Mouse (Mus musculus) MN1 (cell line): ENCODE measurements around the gene Ccndbp1.
"Not testable (repeated sequence)": the region's sequence is repeated elsewhere in the genome, so short reads cannot be mapped to it uniquely, and the experiment has no call there.

Source experiments
- DNase-seq: peaks from one replicate; pipeline ENCODE4 v3.0.0-alpha.2; 2016; ENCODE audit warnings: low spot score

Gene Ccndbp1

GRCm38 (mm10) chr2:121003586-121003985 lies 4.6 kb upstream of the Ccndbp1 start:
- DNase-seq = no peak

DNA sequence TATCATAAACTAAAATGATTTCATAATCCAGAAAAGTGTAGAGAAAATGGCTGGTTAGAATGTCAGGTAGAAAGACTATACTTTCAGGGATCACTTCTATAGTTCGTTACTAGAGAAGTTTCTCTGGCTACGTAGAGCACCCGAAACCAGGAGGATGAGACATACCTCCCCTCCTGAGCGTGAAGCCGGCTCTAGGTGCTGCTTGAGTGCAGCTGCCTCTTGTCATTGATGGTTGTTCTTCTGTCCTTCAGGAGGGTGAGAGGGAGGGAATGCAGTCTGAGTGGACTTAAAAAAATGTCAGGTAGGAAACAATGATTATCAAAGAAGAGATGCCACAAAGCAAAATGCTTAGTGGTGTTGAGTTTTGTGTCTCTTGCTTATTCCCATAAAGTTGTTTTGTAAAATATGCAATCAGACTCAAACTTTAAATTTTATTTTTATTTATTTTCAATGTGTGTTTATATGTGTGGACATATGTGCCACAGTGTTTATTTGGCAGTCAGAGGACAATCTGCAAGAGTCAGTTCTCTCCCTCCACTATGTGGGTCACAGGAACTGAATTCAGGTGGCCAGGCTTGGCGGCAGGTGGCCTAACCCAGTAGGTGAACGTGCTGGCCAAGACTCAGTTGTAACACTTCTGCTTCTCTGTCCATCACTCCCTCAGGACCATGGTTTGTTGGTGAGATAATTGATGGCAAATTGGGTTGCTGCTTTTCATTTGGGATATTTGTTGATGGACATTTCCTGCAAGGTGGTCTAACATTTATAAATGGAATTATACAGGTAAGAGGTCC lies 4.0 kb upstream of the Ccndbp1 start:
- DNase-seq = no peak

DNA sequence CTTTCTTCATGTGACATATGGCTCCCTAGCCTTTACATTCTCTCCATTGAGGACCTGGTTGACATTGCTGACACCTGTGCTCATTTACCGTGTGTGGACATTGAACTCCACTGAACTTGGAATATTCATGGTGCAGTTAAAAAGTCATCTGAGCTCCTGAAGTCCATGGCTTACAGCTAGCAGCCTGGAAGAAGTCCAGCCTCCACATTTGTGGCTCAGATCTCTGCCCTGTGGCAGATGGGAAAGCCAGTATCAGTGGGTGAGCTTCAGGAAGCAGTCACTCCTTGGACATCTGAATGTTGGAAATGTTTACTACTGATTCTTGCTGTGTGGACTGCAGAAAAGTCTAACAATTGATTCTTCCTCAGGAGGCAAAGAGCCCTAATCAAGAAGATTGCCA lies 1.2 kb upstream of the Ccndbp1 start:
- DNase-seq = no peak

GRCm38 (mm10) chr2:121008664-121009007 lies 433 bp downstream of the Ccndbp1 start:
- no peak for DNase-seq

DNA sequence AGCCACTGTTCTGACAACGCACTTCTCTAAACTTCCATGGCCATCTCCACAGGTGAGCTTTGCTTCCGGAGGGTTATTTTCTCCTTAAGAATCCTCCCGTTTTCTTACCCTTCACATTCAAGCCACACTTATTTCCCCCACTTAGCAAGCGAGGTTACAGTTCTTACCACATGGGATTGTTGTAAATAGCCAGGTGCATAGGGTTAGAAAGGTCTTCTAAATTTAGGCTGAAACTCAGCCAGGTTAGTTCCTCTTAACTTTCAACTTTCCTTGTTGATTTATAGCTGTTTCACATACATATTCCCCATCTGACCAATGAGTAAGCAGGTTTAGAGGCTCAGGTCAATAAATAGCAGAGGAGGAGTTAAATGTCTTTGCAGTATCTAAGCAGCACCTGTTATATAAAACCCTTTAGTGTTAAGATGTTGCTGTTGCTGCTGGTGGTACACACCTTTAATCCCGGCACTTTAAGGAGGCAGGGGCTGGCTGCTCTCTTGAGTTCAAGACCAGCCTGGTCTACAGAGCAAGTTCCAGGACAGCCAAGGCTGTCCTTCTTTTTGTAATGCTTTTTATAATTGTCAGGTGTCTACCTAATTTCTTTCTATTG lies 971 bp downstream of the Ccndbp1 start:
- no peak for DNase-seq

- DNase-seq = no peak
Measured at GRCm38 (mm10) chr2:121012676-121013075, 4.5 kb downstream of the Ccndbp1 start.

DNA sequence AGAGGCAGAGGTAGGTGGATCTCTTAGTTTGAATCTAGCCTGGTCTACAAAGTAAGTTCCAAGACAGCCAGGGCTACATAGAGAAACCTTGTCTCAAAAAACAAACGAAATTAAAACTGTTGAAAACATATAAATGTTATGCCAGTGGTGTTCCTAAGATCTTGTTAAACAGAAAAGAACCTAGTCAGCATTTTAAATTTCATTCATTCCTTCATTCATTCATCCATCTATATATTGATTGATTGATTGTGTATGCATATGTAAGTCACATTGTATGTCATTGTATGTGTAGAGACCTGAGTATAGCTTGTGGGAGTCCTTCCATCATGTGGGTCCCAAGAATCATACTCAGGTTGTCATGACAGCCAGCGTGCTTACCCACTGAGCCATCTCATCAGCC lies 7.3 kb downstream of the Ccndbp1 start:
- DNase-seq = no peak

DNA sequence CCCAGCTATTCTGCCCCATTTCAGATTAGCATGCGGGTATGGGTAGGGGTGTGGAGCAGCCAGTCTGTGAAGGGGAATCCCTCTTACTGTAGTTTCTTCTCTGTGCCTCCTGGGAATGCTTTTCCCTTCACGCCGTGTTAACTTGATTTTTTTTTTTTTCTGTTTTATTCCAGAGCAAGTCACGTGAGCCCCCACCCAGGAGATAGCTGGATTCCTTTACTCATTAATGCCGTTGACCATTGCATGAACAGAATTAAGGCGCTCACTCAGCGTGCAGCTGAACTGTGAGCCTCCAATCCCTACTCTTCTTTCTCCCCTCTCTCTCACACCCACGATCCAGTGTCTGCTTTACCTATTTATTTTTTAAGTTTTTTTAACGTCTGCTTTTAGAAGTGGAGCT lies 8.0 kb downstream of the Ccndbp1 start:
- DNase-seq = no peak

DNA sequence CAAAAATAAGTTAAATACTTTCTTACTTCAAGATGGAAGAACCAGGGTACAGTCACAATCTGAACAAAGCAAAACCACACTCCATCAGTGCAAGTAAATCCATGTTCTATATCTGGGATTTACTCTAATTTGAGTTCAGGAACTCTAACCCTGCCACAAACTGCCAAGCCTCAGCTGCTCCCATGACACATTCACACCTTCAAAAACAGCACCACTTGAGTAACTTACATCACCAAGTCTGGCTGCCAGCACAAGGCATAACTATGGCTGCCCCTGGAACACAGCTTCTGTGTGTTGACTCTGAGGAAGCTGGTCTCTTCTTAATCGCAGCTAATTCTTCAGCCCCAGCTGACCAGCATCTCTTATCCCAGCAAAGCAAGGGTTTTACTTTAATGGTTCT lies 8.9 kb downstream of the Ccndbp1 start:
- DNase-seq = no peak

GRCm38 (mm10) chr2:121022918-121023317 lies 14.7 kb downstream of the Ccndbp1 start:
- no peak for DNase-seq

DNA sequence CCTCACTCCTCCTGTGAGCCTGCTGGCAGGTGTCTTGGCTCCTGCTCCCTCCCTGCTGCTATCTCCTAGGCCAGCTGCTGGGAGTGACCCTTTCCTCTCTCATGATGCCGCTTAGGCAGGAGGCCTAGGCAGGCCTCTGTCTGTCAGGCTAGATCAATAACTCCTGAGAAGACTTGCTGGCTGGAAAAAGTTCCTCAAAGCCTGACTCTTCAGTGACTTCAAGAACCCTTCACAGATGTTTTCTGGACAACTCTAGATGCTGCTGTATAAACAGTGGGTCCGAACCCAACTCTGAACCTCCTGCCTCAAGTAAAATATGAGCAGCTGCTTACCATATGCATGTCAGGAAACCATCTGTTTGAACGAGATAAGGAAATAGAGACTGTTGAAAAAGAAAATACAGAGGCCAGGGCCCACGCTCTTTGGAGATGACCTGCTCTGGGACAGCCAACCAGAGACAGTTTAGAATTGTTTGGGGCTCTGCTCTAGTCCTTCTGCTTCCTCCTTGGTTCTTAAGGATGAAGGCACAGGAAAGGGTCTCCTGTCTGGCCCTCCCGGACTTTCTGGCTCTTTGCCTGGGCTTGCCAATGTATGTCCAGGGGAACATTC lies 28.6 kb downstream of the Ccndbp1 start, which contains the start of gene Epb42:
Epb42 (minus strand) TSS at position 340 of the 609 bp plus-strand sequence.
- no peak for DNase-seq

DNA sequence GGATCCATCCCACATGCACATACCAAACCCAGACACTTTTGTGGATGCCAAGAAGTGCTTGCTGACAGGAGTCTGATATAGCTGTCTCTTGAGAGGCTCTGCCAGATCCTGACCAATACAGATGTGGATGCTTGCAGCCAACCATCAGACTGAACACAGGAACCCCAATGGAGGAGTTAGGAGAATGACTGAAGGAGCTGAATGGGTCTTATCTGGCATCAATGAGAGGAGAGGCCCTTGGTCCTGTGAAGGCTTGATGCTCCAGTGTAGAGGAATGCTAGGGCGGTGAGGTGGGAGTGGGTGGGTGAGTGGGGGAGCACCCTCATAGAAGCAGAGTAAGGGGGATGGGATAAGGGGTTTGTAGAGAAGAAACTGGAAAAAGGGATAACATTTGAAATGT lies 30.6 kb downstream of the Ccndbp1 start:
- not testable (repeated sequence) for DNase-seq

DNA sequence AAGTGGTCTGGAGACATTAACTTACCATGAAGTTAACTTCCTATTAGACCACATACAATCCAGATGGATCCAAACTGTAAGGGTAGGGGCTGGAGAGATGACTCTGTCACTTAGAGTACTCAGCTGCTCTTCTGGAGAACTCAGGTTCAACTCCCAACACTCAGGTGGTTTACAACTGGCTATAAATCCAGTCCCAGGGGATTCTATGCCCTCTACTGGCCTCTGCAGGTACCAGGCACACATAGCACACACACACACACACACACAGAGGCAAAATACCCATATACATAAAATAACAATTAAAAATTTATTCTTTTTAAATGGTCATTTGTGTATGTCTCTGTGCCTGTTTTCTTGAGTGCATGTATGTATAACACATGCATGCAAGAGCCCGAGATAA lies 31.2 kb downstream of the Ccndbp1 start:
- no peak for DNase-seq

DNA sequence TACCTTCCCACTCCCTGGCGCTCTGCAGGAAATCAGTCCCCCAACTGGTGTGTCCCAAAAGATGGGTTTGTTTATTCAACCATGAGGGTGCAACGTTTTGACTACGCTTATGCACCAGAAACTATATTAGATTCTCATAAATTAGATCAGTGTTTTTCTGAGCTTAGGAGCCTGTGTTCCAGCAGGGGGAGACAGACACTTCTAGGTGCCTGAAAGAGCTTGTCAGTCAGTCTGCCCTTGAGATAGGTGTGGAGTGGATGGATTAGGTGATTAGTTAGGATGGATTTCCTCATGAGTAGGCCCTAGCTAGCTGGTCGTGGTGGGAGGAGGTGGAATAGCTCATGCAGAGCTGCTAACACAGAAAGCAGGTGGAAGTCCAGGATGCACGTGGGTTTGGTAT lies 32.9 kb downstream of the Ccndbp1 start:
- DNase-seq = peak; percentile 51

GRCm38 (mm10) chr2:121045653-121046052 lies 37.5 kb downstream of the Ccndbp1 start:
- DNase-seq = no peak

- no peak for DNase-seq
Measured at GRCm38 (mm10) chr2:121052176-121052575, 44.0 kb downstream of the Ccndbp1 start.

GRCm38 (mm10) chr2:121054060-121054459 lies 45.9 kb downstream of the Ccndbp1 start:
- DNase-seq = no peak

DNA sequence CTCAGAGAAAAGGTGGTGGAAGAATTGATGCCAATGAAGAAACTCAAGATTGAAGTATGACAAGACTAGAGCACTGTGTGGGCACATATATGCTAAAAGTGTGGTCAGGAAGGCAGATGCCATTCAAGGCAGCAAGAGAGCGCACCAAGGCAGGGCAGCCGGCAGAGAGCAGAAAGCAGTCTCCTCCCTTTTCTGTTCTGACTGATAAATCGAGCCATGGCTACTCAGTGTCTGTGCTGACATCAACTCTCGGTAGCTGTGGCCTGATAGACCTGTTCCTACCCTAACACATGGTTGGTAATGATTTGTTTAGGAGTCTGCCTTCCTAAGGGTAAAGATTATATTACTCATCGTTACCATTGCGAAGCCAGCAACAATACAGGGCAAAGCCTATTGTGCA lies 47.7 kb downstream of the Ccndbp1 start:
- no peak for DNase-seq

DNA sequence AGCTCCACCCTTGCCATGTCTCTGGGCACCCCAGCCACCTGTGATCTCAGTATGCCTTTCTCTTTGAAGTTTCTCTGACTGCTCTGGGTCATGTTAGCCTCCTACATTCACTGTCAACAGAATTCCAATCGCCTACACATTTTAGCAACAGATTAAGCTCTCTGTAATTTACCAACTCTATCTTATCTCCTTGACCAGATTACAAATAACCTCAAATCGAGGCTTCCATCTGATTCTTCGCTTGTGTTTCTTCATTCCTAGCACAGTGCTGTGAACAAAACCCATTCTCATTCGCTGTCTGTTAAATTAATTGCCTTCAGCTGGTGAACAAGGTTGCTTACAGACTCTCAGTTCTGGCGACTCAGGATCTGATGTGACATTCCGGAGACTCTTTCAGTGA lies 49.8 kb downstream of the Ccndbp1 start:
- DNase-seq = no peak

DNA sequence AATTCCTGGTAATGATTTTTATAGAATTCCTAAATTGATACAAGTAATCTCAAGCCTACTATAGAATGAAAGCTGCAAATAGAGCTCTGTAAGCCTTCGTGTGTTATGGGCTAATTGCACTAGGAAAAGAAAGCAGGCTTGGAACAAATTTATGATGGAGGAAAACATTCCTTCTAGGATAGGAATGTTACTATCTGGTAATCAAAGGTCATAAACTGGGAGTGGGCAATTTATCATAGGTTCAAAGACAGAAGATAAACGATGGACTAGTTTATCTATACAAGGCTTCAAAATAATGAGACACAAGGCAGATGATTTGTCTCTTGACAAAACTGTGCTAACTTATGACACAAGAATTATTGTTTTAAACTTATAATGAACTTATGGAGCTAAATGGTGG lies 53.1 kb downstream of the Ccndbp1 start:
- no peak for DNase-seq
